Mouse (Mus musculus) forelimb bud, embryonic 11.5 days (tissue): ENCODE data around the gene Slc12a7.
"Not testable (repeated sequence)": the region's sequence is repeated elsewhere in the genome, so short reads cannot be mapped to it uniquely, and the experiment has no call there.

ENCODE experiments used
- DNase-seq: peaks from one replicate; pipeline ENCODE4 v3.0.0-alpha.2; 2012; ENCODE audit warnings: low read depth, low spot score

The Slc12a7 gene

DNA sequence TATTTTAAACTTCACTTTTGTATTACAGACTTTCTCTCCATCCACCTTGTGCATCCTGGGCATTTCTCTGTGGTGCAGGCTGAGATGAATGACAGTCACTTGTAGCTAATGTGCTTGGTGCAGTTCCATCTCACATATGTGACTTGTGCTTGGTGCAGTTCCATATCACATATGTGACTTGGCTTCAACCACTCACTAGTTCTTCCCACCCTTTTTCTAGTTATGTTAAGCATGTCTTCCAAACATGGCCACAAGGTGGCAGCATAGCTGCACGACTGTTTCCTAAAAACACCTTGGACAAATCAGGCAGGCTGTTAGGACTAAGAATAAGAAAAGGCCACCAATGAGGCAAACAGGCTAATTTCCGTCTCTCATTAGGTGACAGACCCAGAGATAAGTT, 14.7 kb upstream of the Slc12a7 start:
- peak; percentile 92 for DNase-seq

- DNase-seq: no peak
These were observed 12.7 kb upstream of the Slc12a7 start for GRCm38 (mm10) chr13:73720241-73720640.

GRCm38 (mm10) chr13:73723081-73723668, 9.7 kb upstream of the Slc12a7 start:
- DNase-seq: peak; percentile 50

- DNase-seq: no peak
These were observed 7.6 kb upstream of the Slc12a7 start for GRCm38 (mm10) chr13:73725315-73725714.

- DNase-seq: no peak
These were observed 5.3 kb upstream of the Slc12a7 start for GRCm38 (mm10) chr13:73727621-73728025.

DNA sequence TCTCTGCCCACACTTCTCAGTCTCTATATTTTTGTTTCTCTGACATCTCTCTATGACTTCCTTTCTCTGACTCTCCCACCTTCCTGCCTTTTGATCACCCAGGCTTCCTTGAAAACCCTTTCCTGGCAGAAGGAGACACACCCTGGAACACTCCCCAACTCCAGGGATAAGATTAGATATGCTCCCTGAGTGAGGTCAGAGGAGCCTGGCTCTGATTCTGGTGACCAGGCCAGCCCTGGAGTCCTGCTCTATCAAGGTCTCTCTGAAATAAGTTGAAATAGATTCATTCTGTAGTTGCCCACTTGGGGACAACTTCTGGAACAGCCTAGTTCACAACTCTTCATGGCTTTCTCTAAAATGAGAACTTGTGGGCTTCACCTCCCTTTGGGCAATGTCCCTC, 4.3 kb upstream of the Slc12a7 start:
- no peak for DNase-seq

- no peak for DNase-seq
These were observed 2.0 kb upstream of the Slc12a7 start for GRCm38 (mm10) chr13:73730913-73731312.

DNA sequence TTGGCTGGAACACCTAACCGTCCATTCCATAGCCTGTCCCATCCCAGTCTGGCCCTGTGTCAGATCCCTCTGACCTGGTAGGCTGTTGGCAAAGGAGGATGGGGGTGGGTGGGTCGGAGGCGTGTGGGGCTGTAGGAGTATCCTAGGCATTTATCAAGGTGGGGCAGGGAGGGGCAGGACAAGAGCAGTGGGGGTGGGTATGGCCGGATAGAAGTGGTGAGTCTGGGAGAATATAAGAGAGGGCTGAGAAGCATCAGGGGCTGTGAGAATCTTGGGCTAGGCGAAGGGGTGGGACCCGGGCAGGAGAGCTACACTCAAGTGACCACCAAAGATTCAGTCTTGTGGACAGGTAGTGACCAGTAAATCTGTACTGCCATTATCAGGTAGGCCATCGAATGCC, 659 bp upstream of the Slc12a7 start:
- no peak for DNase-seq

GRCm38 (mm10) chr13:73734379-73734778, 1.5 kb downstream of the Slc12a7 start:
- no peak for DNase-seq

DNA sequence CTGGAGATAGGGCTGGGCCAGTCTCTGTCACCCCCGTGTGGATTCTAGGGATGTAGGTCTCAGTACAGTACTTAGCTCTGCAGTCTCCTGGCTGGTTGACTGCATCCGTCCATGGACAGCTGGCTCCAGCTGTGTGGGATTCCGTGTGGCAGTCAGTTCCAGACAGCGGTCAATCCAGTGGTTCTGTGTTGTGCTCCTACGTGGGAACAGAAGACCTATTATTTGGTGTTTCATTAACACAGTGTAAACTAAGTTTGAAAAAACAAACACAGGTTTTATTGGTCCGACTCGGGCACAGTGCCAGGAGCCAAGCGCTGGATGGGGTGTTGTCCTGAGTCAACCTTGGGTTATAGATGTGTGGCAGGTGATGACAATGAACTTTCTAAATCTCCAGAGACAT, 2.4 kb downstream of the Slc12a7 start:
- DNase-seq: no peak

DNA sequence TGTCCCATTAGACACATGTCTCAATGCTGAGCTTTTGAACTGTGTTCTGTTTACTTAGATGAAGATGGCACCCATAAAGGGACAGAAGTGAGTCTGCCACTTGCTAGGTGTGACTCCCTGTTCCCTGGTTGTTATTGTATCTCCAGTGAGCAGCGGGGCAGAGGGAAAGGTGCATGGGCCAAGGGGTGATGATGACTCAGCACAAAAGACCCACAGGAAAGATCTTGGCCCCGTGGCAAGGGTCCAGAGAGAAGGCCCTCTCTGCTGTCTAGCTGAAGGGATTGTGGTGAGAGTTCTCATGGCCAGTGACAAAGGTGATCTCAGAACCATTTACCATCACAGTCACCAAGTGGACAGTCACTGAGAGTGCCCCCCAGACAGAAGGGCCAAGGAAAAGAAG, 3.0 kb downstream of the Slc12a7 start:
- DNase-seq: no peak

- no peak for DNase-seq
These were observed 4.0 kb downstream of the Slc12a7 start for GRCm38 (mm10) chr13:73736943-73737342.

GRCm38 (mm10) chr13:73740399-73740944, 7.6 kb downstream of the Slc12a7 start:
- not testable (repeated sequence) for DNase-seq

- no peak for DNase-seq
These were observed 10.1 kb downstream of the Slc12a7 start for GRCm38 (mm10) chr13:73742944-73743343.

DNA sequence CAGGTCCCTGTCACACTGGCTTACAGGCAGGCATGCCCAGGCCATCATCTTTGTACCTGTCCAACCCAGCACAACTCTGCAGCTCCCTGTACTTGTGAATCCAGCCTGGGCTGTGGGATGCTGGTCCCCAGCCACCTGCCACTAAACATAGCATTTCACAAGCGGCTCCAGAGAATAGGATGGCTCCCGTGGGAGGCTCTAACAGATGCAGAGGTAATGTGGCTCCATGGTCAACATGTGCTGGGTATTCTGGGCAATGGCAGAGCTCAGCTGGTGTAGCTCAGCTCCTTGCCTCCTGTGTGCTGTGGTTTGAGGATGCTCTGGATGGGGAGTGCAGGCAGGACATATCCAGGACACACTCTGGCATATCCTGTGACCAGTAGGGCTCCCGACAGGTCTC, 10.8 kb downstream of the Slc12a7 start:
- no peak for DNase-seq

DNA sequence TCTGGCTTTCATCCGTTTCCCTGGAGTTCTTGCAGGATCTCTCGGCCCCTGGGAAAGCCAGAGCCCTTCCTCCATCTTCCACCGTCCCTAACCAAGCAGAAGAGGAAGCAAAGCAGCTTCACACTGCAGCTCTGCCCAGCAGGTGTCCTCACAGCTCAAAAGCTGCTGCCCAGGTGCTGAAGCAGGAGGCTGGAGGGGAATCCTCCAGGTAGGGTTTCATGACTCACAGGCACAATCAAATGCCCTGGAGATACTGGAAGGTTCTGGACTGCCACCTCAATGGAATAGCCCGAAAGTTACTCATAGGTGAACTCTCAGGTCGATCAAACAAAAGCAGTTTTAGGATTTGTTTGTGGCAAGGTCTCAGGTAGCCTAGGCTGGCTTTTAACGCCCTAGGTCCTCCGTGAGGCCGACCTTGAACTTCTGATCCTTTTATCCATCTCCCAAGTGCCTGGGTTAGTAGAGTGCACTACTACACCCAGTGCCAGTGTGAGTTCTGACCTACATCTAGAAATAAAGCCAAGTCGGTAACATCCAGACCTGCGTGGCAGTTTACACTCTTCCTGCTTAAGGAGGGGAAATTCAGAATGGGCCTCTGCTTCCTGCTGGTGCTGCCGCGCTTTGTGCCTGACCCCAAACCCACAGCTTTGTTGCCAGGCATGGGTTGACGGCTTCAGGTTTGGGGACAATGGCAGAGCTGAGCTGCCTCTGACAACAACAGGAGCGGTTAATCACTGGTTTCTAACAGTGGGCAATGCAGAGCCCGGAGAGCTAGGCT, 16.0 kb downstream of the Slc12a7 start:
- DNase-seq: no peak

DNA sequence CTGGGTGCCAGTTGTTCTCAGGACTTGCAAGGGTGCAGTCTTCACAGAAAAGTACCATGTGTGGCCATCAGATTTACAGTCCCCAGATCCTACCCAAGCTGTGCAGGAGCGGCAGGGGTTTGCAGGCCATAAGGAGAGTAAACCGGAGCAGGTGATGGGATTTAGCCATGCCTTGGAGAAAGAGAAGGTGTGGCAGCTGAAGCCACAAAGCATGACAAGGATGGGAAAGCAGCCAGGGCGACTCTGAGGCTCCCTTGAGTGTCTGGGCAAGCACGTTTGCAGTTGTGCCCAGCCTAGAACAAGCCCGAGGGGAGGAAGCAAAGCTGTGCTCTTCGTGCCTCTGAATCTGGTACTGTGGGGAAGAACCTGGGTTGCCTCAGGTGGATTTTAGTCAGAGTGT, 17.5 kb downstream of the Slc12a7 start:
- DNase-seq: no peak

GRCm38 (mm10) chr13:73751284-73751683, 18.4 kb downstream of the Slc12a7 start:
- no peak for DNase-seq

GRCm38 (mm10) chr13:73755809-73756208, 22.9 kb downstream of the Slc12a7 start:
- no peak for DNase-seq

DNA sequence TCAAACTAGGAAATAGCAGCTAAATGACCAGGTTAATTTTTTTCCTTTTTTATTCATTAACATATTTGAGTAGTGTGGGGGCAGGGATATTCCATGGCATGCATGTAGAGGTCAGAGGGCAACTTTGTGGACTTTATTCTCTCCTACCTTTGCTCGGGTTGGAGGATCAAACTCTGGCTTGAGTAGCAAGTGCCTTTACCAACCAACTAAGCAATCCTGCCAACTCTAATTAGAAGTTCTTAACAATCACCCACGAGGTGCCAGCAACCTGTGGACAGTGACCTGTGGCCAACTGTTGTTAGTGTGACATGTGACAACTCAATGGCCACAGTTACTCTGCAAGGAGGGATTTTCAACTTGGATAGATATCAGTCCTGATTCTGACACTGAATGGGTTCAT, 24.0 kb downstream of the Slc12a7 start:
- DNase-seq: no peak

DNA sequence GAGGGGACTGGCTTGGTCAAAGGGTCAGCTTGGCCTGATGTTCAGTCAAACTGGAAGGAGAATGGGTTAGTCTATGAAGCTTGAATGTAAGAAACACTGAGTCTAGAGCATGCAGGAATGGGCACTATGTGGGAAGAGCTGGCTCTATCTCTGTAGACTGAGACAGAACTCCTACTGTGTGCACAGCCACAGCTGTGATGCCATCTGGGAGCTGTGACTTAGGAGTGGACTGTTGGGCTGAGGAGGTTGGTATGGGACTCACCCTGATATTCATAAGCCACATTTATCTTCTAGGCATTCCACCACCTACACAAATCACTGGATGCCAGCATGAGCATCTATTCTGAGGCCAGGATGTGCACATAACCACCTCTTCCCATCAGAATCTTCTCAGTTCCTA, 24.5 kb downstream of the Slc12a7 start:
- no peak for DNase-seq

GRCm38 (mm10) chr13:73759596-73759995, 26.7 kb downstream of the Slc12a7 start:
- no peak for DNase-seq

- DNase-seq: no peak
These were observed 27.2 kb downstream of the Slc12a7 start for GRCm38 (mm10) chr13:73760126-73760525.
